Mouse (Mus musculus) hindlimb bud, embryonic 11.5 days (tissue): ENCODE measurements at regions not wholly inside any gene's neighbourhood (a gene's known extent, or its start where the extent isn't known, plus 50 kb on each side); places are given as distances from the start of the nearest gene placed in this dataset.

Experiments used
- DNase-seq: peaks from one replicate; pipeline ENCODE4 v3.0.0-alpha.2; 2012; ENCODE audit warnings: low read depth, low spot score; ENCODE audit errors: extremely low spot score

DNA sequence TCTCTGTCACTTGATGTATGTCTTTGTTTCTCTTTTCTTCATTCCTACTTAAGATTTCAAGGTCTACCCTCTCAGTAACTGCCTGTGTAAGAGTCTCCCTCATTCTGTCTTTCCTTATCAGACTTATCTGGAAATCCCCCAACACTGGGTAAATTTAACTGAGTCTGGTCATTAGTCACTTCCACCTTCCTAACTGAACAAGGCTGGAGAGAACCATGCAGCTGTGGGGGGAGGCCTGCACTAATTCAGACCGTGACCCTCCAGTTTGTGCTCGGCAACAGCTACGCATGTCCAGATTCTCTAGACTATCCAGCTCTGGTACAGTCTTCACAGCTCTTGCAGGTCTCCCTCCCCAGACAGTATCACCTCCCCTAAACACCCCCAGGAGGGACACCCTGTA, 103.3 kb downstream of the Prox1 start:
- no peak for DNase-seq

GRCm38 (mm10) chr1:190066426-190066825, 104.1 kb downstream of the Prox1 start:
- no peak for DNase-seq

- no peak for DNase-seq
Observed at GRCm38 (mm10) chr1:190061560-190062295, 108.8 kb downstream of the Prox1 start.

DNA sequence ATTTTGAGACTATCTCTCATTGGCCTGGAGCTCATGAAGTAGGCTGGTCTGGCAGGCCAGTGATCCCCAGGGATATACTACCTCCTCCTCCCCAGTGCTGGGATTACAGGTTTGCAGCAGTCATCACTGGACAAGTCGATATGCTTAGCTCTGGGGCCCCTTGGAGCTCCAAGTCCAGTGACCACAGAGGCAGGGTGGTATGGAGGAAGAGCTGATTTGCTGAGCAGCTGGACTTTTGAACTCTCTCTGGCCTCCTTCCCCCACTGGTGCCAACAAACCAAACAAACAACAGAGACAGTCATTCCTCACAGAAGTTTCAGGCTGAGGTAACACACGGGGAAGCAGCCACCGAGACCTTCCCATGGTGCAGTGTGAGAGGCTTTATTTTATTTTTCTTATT, 111.5 kb downstream of the Prox1 start:
- no peak for DNase-seq

- DNase-seq: no peak
Observed at GRCm38 (mm10) chr1:190056931-190057330, 113.6 kb downstream of the Prox1 start.

DNA sequence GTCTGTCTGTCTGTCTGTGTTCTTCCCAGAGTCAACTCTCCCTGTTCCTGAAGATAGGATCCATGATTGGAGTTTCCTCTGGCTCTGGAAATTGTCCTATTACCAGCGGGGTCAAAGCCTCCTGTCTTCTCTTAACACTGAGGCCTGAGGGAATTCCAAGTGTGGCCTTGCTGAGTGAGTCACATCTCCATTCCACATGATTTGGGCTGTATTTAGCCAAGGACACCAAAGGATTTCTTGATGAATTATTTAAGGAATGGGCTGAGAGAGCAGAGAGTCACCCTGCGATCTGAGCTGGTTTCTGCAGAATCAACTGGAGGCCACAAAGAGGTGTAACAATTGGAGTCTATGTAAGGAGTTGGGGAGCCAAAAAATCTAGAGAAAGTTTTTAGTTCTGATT, 118.6 kb downstream of the Prox1 start:
- no peak for DNase-seq

- no peak for DNase-seq
Observed at GRCm38 (mm10) chr1:190048521-190049170, 121.9 kb downstream of the Prox1 start.

GRCm38 (mm10) chr1:190047201-190047600, 123.3 kb downstream of the Prox1 start:
- no peak for DNase-seq

DNA sequence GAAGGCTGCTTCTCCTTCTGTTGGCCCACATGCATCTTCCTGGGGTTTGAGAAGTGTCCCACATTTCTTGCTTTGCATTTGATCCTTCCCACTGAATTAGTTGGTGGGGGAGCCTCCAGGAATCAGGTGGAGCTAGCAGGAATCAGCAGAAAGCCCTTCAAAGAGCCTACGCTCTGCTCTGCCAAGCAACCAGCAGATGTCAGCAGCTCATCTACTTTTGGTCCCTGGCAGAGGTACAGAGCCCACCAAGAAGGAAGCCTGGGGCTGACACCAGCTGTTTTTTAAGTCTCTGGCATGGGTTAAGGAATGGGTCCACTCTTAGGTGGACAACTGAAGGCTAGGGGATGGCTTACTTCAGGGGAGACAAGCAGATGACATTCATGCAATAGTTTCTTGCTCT, 123.6 kb upstream of the Smyd2 start:
- no peak for DNase-seq

GRCm38 (mm10) chr1:190044036-190044435, 121.9 kb upstream of the Smyd2 start:
- DNase-seq: no peak

GRCm38 (mm10) chr1:190043156-190043555, 121.0 kb upstream of the Smyd2 start:
- no peak for DNase-seq

- no peak for DNase-seq
Observed at GRCm38 (mm10) chr1:190042197-190042596, 120.0 kb upstream of the Smyd2 start.

GRCm38 (mm10) chr1:190041096-190041706, 119.0 kb upstream of the Smyd2 start:
- DNase-seq: no peak

DNA sequence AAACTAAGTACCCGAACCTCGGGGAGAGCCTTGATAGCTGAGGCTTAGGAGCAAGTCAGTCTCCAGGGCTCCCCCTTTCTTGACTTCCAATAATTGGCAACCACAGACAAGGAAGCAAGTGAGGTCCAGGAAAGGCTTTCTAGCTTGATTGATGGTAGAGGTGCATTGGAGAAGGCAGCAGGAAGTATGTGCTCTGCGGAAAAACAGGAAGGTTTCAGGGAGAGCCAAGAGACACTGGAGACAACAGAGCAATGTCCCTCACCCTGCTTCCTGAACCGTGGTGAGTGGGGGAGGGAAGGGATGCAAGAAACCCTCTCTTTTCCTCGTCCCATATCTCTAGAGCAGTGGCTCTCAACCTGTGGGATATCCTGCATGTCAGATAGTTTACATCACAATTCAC, 115.9 kb upstream of the Smyd2 start:
- DNase-seq: no peak

GRCm38 (mm10) chr1:190036726-190037125, 114.6 kb upstream of the Smyd2 start:
- DNase-seq: no peak

- no peak for DNase-seq
Observed at GRCm38 (mm10) chr1:190035935-190036334, 113.8 kb upstream of the Smyd2 start.

DNA sequence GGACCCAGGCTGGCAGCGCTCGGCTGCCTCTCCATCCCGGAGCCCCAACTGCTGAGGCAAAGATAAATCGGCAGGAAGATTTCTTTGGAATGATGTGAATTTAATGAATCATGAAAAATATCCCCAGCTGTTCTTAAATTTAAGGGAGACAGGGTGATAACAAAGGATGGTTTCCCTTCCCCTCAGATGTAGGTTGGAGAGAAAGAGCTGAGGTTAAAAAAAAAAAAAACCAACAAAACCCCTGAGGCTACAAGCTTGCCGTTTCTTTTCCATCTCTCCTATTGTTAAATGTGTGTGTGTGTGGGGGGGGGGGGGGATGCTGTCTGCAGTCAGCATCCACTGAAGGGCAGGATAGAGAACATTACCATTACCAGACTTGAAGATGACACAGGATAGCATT, 111.9 kb upstream of the Smyd2 start:
- DNase-seq: no peak

DNA sequence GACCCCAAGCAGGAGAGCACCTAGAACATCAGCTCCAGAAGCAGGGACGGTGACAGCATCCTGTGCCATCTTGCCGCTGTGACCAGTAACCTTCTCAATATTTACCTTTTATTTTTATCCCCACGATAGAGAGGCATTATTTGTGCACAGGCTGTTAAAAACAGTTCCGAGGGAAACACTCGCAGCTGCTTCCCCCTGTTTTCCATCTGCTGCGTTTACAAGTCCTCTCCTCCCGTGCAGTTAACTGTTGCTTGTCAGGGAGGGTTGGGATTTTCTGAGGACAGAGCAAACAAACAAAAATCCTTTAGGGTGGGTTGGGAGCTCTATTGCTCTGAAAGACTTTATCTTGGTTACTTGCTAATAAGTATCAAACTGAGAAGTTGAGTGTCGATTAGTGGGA, 105.4 kb upstream of the Smyd2 start:
- DNase-seq: no peak

GRCm38 (mm10) chr1:190009466-190009865, 87.3 kb upstream of the Smyd2 start:
- DNase-seq: no peak

DNA sequence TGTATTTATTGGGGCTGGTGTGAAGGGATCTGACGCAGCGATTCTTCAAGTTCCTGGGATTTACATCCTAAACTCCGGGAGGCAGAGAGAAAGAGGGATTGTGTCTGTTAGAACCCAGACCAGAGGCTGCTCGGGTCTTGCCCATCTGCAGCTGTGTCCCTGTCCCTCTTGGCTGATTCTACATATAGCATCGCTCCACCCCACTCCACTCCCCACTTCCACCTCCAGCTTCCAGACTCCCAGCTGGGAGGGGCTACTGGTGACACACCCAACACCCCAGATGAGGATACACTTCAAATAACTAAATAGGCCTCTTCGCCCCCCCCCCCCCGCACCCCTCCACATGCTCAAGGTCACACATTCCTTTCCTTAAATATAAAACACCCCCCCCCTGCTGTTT, 85.1 kb upstream of the Smyd2 start:
- DNase-seq: no peak

DNA sequence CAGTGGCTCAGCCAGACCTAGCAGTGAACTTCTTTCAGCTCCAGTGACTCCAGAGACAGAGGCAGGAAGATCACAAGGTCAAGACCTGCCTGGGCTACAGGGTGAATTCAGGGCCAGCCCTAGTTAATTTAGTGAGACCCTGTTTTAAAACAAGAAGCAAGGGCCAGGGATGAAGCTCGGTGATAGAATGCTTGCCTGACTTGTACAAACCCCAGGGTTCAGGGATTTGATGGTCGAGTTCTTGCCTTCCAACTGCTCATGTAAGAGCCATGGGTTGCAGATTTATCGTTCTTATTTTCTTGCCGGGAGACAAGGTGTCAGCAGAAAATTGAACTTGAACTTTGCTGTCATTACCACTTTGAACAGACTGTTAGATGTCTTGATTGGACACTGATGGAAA, 78.9 kb upstream of the Smyd2 start:
- no peak for DNase-seq

DNA sequence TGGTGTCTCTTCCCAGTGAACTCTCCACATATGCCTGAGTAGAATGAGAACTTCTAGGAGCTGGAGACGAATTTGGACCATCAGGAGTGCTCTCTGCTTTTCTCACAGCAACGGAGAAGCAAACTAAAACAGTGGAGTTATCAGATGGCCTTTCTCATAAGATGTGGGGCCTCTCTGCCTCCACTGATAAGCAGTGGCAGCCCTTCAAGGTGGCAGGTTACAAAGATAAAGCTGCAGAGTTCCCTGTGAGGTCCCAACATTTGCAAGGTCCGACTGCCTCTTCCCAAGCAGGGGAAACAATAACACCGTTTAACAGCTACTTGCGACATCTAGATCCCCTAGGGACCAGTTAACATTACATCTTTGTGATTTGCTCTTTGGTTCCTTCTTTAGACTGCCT, 71.5 kb upstream of the Smyd2 start:
- no peak for DNase-seq
